Mouse (Mus musculus): ENCODE measurements at regions not wholly inside any gene's neighbourhood (a gene's known extent, or its start where the extent isn't known, plus 50 kb on each side); places are given as distances from the start of the nearest gene placed in this dataset.

DNA sequence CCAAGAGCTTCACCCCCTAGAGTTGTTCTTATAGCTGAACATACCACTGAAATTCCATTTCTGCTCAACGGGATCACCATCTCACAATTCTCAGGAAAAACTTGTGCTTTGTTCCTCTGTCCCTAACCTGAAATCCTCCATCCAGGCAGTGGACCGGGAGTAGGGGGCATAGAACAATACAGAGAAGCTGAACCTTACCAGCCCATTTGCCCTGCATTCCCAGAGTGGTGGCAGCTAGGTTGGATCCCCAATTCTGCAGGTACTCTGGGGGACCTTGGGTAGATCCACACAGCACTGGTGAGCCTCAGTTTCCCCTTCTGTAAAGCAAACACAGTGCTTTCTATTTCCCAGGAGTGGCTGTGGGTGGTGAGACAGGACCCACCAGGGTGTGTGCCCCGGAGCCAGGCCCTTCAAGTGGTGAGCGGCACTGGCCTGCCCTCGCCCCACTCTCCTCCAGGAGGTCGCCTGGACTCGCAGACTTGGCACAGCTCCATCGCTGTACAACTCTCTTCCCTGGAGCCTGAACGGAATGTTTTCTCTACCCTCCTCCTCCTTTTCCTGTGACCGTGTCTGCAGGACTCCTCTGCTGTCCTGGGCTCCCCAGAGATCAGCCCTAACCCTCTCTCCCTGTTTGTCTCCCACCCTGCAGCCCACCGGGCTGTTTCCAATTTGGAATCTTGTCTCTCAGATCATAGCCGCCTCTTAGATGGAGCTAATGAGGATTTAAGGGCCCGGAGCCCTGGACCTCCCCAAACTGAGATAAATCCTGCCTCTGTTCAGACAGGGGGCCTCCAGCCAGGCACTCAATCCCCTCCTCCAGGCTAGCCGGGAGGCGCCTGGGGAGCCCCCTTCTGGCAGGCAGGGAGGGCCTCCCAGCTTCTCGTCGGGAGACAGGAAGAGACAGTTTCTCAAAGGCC lies 52.3 kb upstream of the Cux1 start:
- ATAC-seq (ENCODE audit: extremely low read depth, insufficient number of reproducible peaks, low FRiP score, poor library complexity, severe bottlenecking): no peak

- ATAC-seq (ENCODE audit: extremely low read depth, insufficient number of reproducible peaks, low FRiP score, poor library complexity, severe bottlenecking): no peak
Observed at GRCm38 (mm10) chr5:136620234-136620633, 52.9 kb upstream of the Cux1 start.

DNA sequence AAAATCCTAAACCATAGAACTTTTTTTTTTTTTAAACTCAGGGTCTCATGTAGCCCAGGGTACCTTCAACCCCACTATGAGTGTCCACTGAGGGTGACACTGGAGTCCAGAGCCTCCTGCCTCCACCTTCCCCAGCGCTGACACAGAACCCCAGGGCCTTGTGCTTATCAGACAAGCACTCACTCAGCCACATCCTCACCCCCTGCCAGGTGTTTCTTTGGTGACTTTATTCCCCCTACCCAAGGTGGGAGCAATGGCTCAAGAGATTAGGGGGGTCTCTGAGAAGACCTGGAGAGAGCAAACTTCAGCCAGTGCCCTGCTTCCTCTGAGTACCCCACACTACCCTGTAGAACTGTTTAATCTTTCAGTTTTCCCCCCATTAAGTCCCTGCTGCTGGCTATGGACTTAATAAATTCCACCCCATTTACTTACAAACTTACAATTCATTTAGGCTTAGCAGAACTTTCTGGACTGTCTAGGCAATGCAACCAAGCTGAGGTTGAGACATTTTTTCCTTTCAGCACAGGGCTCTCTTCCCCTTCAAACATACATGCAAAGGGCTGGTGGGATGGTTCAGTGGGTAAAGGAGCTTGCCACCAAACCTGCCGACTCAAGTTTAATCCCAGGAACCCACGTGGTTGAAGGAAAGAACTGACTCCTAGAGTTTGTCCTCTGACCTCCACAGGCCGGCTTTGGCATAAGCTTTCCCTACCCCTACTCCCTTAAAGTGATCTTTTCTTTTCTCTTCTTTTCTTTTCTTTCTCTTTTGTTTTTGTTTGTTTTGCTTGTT lies 54.2 kb upstream of the Cux1 start:
- no peak for ATAC-seq (ENCODE audit: extremely low read depth, insufficient number of reproducible peaks, low FRiP score, poor library complexity, severe bottlenecking)

DNA sequence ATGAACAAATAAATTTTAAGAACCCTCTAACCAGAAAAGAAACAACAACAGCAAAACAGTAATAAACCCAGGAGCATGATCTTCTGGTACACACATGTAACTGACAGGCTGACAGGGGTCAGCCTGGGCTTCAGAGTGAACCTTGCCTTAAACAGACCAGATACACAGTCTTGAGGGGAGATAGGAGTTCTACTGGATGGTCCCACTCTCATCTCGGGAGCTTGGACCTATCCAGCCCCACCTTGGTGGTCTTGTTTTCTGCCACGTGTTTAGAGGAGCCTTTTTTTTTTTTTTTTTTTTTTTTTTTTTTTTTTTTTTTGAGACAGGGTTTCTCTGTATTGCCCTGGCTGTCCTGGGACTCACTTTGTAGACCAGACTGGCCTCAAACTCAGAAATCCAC lies 54.9 kb upstream of the Cux1 start:
- ATAC-seq (ENCODE audit: extremely low read depth, insufficient number of reproducible peaks, low FRiP score, poor library complexity, severe bottlenecking): no peak

DNA sequence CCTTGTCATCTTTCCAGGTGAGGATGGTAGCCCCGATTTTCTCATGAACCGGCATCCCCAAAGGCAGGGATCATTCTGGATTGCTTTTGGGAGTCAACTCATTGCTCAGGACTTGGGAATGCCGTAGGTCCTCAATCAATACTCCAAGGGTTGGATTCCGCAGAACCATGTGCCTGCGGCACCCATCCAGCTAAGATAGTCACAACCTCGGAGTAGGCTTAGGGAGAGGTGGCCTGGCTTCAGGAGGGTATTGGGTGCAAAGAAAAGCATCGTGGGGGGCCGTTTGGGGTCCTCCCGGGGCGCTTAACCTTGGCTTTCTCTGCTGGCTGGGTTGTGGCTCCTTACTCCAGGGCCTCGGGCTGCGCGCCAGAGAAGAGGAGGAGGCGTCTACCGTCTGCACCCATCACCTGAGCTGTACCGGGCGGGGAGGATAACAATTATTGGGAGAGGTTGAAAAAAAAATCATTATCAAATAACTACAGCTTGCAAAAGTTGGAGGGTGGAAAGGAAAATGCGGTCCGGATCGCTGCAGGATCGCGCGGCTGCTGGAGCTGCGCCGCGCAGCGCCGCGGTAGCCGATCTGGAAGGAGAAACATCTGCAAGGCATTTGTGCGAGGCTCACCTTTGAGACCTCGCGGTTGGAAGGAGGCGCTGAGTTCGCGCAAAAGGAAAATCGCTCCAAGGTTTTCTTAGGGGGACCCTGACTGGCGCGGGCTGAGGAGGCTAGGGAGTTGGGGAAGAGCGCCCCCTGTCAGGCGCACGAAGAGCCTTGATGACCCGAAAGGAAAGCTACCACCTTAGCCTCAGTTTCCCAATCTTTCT lies 55.6 kb upstream of the Cux1 start:
- ATAC-seq (ENCODE audit: extremely low read depth, insufficient number of reproducible peaks, low FRiP score, poor library complexity, severe bottlenecking): peak; percentile 49

DNA sequence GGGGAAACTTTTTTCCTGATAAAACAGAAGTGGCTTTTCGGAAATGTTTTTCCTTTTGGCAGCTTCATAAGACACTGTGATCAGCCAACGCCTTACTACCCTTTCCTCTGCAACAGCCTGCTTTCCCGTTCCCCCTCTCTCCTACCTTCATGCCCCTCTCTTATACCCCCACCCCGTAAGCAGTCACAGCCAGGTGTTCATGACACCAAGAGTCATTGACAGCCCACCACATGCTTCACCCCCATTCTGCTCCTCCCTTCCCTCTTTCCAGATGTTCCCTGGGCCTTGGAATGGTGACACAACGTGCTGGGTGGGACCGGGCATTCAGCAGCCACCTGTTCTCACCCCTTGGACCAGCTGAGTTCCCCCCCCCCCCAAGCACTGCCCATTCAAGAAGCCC lies 56.5 kb upstream of the Cux1 start:
- ATAC-seq (ENCODE audit: extremely low read depth, insufficient number of reproducible peaks, low FRiP score, poor library complexity, severe bottlenecking): no peak

DNA sequence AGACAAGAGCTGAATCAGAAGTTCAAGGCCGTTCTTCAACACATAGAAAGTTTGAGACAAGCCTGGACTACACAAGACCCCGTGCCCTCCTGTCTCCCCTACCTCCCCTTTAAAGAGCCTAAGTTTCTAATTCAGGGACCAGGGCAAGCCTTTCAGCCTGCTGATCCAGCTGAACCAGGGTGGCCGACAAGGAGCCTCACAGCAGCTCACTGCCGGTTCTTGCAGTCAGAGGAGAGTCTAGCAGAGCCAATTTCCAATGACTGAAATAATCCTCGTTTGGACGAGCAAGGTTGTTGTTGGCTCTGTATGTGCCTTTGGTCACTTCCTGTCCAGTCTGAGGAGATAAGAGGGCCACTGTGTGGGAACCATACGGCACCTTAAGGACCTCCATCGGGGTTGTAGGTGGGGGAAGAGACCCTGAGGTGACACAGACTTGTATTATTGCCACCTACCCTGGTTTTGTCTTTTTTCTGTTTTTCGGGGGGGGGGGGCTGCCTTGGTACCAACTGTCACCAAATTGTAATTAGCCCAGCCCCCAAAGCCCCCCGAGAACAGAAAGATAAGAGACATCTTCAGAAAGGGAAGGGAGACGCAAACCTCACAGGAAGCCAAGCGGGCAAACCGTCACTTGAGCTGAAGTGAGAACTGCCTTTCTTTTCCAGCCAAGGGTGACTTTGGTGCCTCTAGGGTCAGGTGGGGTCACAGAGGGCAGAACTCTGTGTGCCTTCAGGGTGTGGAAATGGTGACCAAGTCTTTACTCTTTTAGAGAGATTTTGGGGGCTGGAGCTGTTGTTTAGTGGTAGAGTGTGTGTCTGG lies 58.1 kb upstream of the Cux1 start:
- ATAC-seq (ENCODE audit: extremely low read depth, insufficient number of reproducible peaks, low FRiP score, poor library complexity, severe bottlenecking): no peak

GRCm38 (mm10) chr5:136626142-136626771 lies 59.0 kb upstream of the Cux1 start:
- ATAC-seq (ENCODE audit: extremely low read depth, insufficient number of reproducible peaks, low FRiP score, poor library complexity, severe bottlenecking): no peak

GRCm38 (mm10) chr5:136626891-136627290 lies 59.6 kb upstream of the Cux1 start:
- no peak for ATAC-seq (ENCODE audit: extremely low read depth, insufficient number of reproducible peaks, low FRiP score, poor library complexity, severe bottlenecking)

GRCm38 (mm10) chr5:136627671-136628292 lies 60.5 kb upstream of the Cux1 start:
- no peak for ATAC-seq (ENCODE audit: extremely low read depth, insufficient number of reproducible peaks, low FRiP score, poor library complexity, severe bottlenecking)

DNA sequence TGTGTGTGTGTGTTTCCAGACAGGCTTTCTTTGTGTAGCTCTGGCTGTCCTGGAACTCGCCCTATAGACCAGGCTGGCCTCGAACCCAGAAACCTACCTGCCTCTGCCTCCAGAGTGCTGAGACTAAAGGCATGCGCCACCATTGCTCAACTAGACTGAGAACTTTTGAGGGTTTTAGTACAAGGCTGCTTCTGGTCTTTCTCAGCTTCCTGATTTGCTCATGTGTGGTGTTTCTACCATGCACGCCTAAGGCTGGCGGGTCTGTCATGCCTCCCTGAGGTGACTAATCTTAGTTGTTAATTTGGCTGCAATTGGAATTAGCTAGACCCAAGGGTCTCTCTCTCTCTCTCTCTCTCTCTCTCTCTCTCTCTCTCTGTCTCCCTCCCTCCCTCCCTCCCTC lies 61.2 kb upstream of the Cux1 start:
- ATAC-seq (ENCODE audit: extremely low read depth, insufficient number of reproducible peaks, low FRiP score, poor library complexity, severe bottlenecking): no peak

- ATAC-seq (ENCODE audit: extremely low read depth, insufficient number of reproducible peaks, low FRiP score, poor library complexity, severe bottlenecking): no peak
Observed at GRCm38 (mm10) chr5:136632286-136632685, 60.7 kb upstream of the Myl10 start.

- ATAC-seq (ENCODE audit: extremely low read depth, insufficient number of reproducible peaks, low FRiP score, poor library complexity, severe bottlenecking): no peak
Observed at GRCm38 (mm10) chr5:136633901-136634300, 59.0 kb upstream of the Myl10 start.

GRCm38 (mm10) chr5:136635119-136635518 lies 57.8 kb upstream of the Myl10 start:
- ATAC-seq (ENCODE audit: extremely low read depth, insufficient number of reproducible peaks, low FRiP score, poor library complexity, severe bottlenecking): no peak

DNA sequence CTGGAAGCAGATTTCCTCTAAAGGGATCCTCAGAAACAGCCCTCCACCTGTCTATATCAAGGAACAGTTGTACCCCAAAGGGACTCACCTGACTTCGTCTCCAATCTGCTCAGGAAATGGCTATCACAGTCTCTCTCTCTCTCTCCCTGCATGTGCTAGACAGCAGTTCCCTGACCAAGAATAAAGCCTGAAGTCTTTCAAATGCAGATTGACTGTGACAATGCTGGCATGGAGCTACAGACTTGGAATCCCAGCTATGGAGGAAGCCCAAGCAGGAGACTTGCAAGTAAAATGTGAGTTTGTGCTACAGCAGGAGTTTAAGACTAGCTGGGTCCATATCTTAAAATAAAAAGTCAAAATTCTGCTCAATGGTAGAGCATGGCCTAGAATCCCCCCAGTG lies 56.5 kb upstream of the Myl10 start:
- ATAC-seq (ENCODE audit: extremely low read depth, insufficient number of reproducible peaks, low FRiP score, poor library complexity, severe bottlenecking): no peak

DNA sequence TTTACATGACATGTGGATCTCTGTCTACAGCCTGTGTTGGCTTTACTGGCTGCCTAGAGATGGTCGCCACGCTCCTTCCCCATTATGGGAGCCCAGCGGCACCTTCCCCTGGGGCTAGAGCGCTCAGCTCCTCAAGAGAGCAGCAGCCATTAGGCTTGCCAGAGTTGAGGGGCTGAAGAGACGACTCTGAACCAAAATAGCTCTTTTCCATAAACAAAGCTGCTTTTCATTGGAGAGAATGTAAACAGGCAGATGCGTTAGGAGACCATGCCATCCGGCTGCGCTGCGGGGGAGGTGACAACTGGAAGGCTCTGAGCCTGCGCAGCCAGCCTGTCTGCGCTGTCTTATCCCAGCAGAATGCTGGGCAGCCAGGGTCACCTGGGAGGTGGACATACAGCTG lies 55.1 kb upstream of the Myl10 start:
- ATAC-seq (ENCODE audit: extremely low read depth, insufficient number of reproducible peaks, low FRiP score, poor library complexity, severe bottlenecking): no peak

GRCm38 (mm10) chr5:136640871-136641619 lies 51.9 kb upstream of the Myl10 start:
- no peak for ATAC-seq (ENCODE audit: extremely low read depth, insufficient number of reproducible peaks, low FRiP score, poor library complexity, severe bottlenecking)
